Mouse (Mus musculus): ENCODE results near the gene Efhc2. TPM values are rescaled to one million over a fixed set of nuclear protein-coding genes. Genes with fewer than 3 reads are reported as not detected.

Efhc2 gene
- total RNA-seq (2017) = not detected in 2 replicates

GRCm38 (mm10) chrX:17319126-17319583 lies at the start of gene Efhc2:
Gene Efhc2, minus strand, starts transcription at chrX:17319368.
- no peak for ATAC-seq (ENCODE audit: extremely low read depth, insufficient number of reproducible peaks, low FRiP score, poor library complexity, severe bottlenecking)

GRCm38 (mm10) chrX:17365114-17365513 lies 45.9 kb upstream of the Efhc2 start:
- ATAC-seq (ENCODE audit: extremely low read depth, insufficient number of reproducible peaks, low FRiP score, poor library complexity, severe bottlenecking) = peak; percentile 56; the same call in 1 of the 2 replicates

GRCm38 (mm10) chrX:17300349-17300880 lies 18.8 kb downstream of the Efhc2 start:
- ATAC-seq (ENCODE audit: extremely low read depth, insufficient number of reproducible peaks, low FRiP score, poor library complexity, severe bottlenecking) = no peak

GRCm38 (mm10) chrX:17283899-17284298 lies 35.3 kb downstream of the Efhc2 start:
- no peak for ATAC-seq (ENCODE audit: extremely low read depth, insufficient number of reproducible peaks, low FRiP score, poor library complexity, severe bottlenecking)

GRCm38 (mm10) chrX:17225141-17225540 lies 94.0 kb downstream of the Efhc2 start:
- ATAC-seq (ENCODE audit: extremely low read depth, insufficient number of reproducible peaks, low FRiP score, poor library complexity, severe bottlenecking) = no peak

GRCm38 (mm10) chrX:17217451-17217850 lies 101.7 kb downstream of the Efhc2 start:
- ATAC-seq (ENCODE audit: extremely low read depth, insufficient number of reproducible peaks, low FRiP score, poor library complexity, severe bottlenecking) = no peak

- no peak for ATAC-seq (ENCODE audit: extremely low read depth, insufficient number of reproducible peaks, low FRiP score, poor library complexity, severe bottlenecking)
Measured at GRCm38 (mm10) chrX:17213515-17213914, 105.7 kb downstream of the Efhc2 start.

- no peak for ATAC-seq (ENCODE audit: extremely low read depth, insufficient number of reproducible peaks, low FRiP score, poor library complexity, severe bottlenecking)
Measured at GRCm38 (mm10) chrX:17175748-17176147, 143.4 kb downstream of the Efhc2 start.

GRCm38 (mm10) chrX:17165638-17166037 lies 153.5 kb downstream of the Efhc2 start:
- ATAC-seq (ENCODE audit: extremely low read depth, insufficient number of reproducible peaks, low FRiP score, poor library complexity, severe bottlenecking) = no peak
